Mouse (Mus musculus): ENCODE data around the gene Agr2. TPM values are rescaled to one million over a fixed set of nuclear protein-coding genes. Genes with fewer than 3 reads are reported as not detected.

The Agr2 gene
- polyA plus RNA-seq, 1 experiment from 2014 or later = not detected

GRCm38 (mm10) chr12:36029687-36030086 is 37.0 kb downstream of the Agr2 start:
- ATAC-seq (ENCODE audit: low FRiP score) = no peak
- WGBS = 86% methylated on average over 5 of the region's 6 CpGs
- Histone ChIP-seq H3K9ac (no peak overlapping the region), H3K4me1 (replicated peaks) (peaks cover 15% of the 10 kb centered on the region), H3K4me2 (no peak overlapping the region), H3K4me3 (no peak overlapping the region), H3K27me3 (no peaks in the 10 kb centered on the region), H3K36me3 (peaks cover 6% of the 10 kb centered on the region), H3K27ac (no peak overlapping the region), H3K9me3 (no peaks in the 10 kb centered on the region; the same call in 1 of the 2 replicates)

GRCm38 (mm10) chr12:36030660-36031363 is 38.1 kb downstream of the Agr2 start:
- Histone ChIP-seq H3K27ac (no peak overlapping the region), H3K4me3 (no peak overlapping the region), H3K4me2 (no peak overlapping the region), H3K9me3 (no peaks in the 10 kb centered on the region; the same call in 1 of the 2 replicates), H3K9ac (no peak overlapping the region), H3K36me3 (peaks cover 8% of the 10 kb centered on the region), H3K4me1 (replicated peaks) (peaks cover 12% of the 10 kb centered on the region; the same call in 1 of the 2 replicates), H3K27me3 (no peaks in the 10 kb centered on the region)
- WGBS = 92% methylated on average over 12 of the region's 12 CpGs
- ATAC-seq (ENCODE audit: low FRiP score) = no peak

GRCm38 (mm10) chr12:36032419-36032818 is 39.7 kb downstream of the Agr2 start:
- H3K4me2 ChIP-seq = no peak overlapping the region
- H3K36me3 ChIP-seq = peaks cover 15% of the 10 kb centered on the region
- H3K4me1 ChIP-seq (replicated peaks) = peaks cover 9% of the 10 kb centered on the region; the same call in 1 of the 2 replicates
- no peak for ATAC-seq (ENCODE audit: low FRiP score)
- peak overlapping the region; percentile 9; the same call in 1 of the 2 replicates for H3K27ac ChIP-seq
- 79% methylated on average over 4 of the region's 4 CpGs for WGBS
- no peaks in the 10 kb centered on the region for H3K27me3 ChIP-seq
- H3K9ac ChIP-seq = no peak overlapping the region
- H3K4me3 ChIP-seq = no peak overlapping the region
- H3K9me3 ChIP-seq = no peaks in the 10 kb centered on the region; the same call in none of the 2 replicates

GRCm38 (mm10) chr12:36035501-36035900 is 42.8 kb downstream of the Agr2 start:
- WGBS = 96% methylated on average over 6 of the region's 6 CpGs
- no peak for ATAC-seq (ENCODE audit: low FRiP score)
- no peak overlapping the region for H3K4me3 ChIP-seq

GRCm38 (mm10) chr12:36036121-36036520 is 43.4 kb downstream of the Agr2 start:
- Histone ChIP-seq H3K27ac (no peak overlapping the region), H3K4me2 (no peak overlapping the region), H3K9me3 (no peaks in the 10 kb centered on the region; the same call in none of the 2 replicates), H3K4me1 (replicated peaks) (peaks cover 20% of the 10 kb centered on the region), H3K36me3 (peaks cover 15% of the 10 kb centered on the region), H3K4me3 (no peak overlapping the region), H3K27me3 (no peaks in the 10 kb centered on the region), H3K9ac (no peak overlapping the region)
- no peak for ATAC-seq (ENCODE audit: low FRiP score)
- WGBS = 97% methylated on average over 7 of the region's 7 CpGs

More at GRCm38 (mm10) chr12:36035501-36035900, 42.8 kb downstream of the Agr2 start:
- Histone ChIP-seq H3K36me3 (peaks cover 15% of the 10 kb centered on the region), H3K27ac (no peak overlapping the region), H3K4me2 (no peak overlapping the region), H3K9me3 (no peaks in the 10 kb centered on the region; the same call in none of the 2 replicates), H3K27me3 (no peaks in the 10 kb centered on the region), H3K9ac (no peak overlapping the region), H3K4me1 (replicated peaks) (peaks cover 20% of the 10 kb centered on the region)

GRCm38 (mm10) chr12:36036776-36037175 is 44.1 kb downstream of the Agr2 start:
- H3K36me3 ChIP-seq = peaks cover 15% of the 10 kb centered on the region
- H3K4me1 ChIP-seq (replicated peaks) = peaks cover 22% of the 10 kb centered on the region
- no peak overlapping the region for H3K4me3 ChIP-seq
- no peak overlapping the region for H3K9ac ChIP-seq
- H3K9me3 ChIP-seq = no peaks in the 10 kb centered on the region; the same call in none of the 2 replicates
- no peak overlapping the region for H3K27ac ChIP-seq
- H3K27me3 ChIP-seq = no peaks in the 10 kb centered on the region
- H3K4me2 ChIP-seq = no peak overlapping the region
- ATAC-seq (ENCODE audit: low FRiP score) = no peak
- 89% methylated on average over 10 of the region's 10 CpGs for WGBS

GRCm38 (mm10) chr12:36039541-36040084 is 46.9 kb downstream of the Agr2 start:
- Histone ChIP-seq H3K27me3 (no peaks in the 10 kb centered on the region), H3K4me1 (replicated peaks) (peaks cover 22% of the 10 kb centered on the region), H3K9me3 (no peaks in the 10 kb centered on the region; the same call in none of the 2 replicates), H3K9ac (peak overlapping the region; percentile 63), H3K4me2 (peak overlapping the region; percentile 79), H3K36me3 (peaks cover 11% of the 10 kb centered on the region; the same call in 1 of the 2 replicates), H3K4me3 (peak overlapping the region; percentile 96), H3K27ac (no peak overlapping the region)
- WGBS = 78% methylated on average over 9 of the region's 9 CpGs
- no peak for ATAC-seq (ENCODE audit: low FRiP score)

- H3K27ac ChIP-seq = peak overlapping the region; percentile 44; the same call in 1 of the 2 replicates
- H3K36me3 ChIP-seq = peaks cover 8% of the 10 kb centered on the region; the same call in 1 of the 2 replicates
- no peak for ATAC-seq (ENCODE audit: low FRiP score)
- H3K4me2 ChIP-seq = peak overlapping the region; percentile 79
- peak overlapping the region; percentile 99 for H3K9ac ChIP-seq
- H3K4me1 ChIP-seq (replicated peaks) = peaks cover 22% of the 10 kb centered on the region
- peak overlapping the region; percentile 96 for H3K4me3 ChIP-seq
- no peaks in the 10 kb centered on the region; the same call in 1 of the 2 replicates for H3K9me3 ChIP-seq
- no peaks in the 10 kb centered on the region for H3K27me3 ChIP-seq
- 50% methylated on average over 10 of the region's 10 CpGs for WGBS
Observed at GRCm38 (mm10) chr12:36040571-36041280, 48.0 kb downstream of the Agr2 start.

- no peaks in the 10 kb centered on the region; the same call in 1 of the 2 replicates for H3K9me3 ChIP-seq
- H3K27me3 ChIP-seq = no peaks in the 10 kb centered on the region
- H3K36me3 ChIP-seq = peaks cover 5% of the 10 kb centered on the region; the same call in 1 of the 2 replicates
- H3K4me3 ChIP-seq = peak overlapping the region; percentile 96
- peaks cover 22% of the 10 kb centered on the region for H3K4me1 ChIP-seq (replicated peaks)
- WGBS = 38% methylated on average over 4 of the region's 4 CpGs
- H3K4me2 ChIP-seq = peak overlapping the region; percentile 79
- H3K27ac ChIP-seq = peak overlapping the region; percentile 97; the same call in 1 of the 2 replicates
- ATAC-seq (ENCODE audit: low FRiP score) = no peak
- peak overlapping the region; percentile 99 for H3K9ac ChIP-seq
Observed at GRCm38 (mm10) chr12:36041281-36041589, 48.5 kb downstream of the Agr2 start.

GRCm38 (mm10) chr12:36041703-36042347 is 49.1 kb downstream of the Agr2 start:
- peaks cover 22% of the 10 kb centered on the region for H3K4me1 ChIP-seq (replicated peaks)
- ATAC-seq (ENCODE audit: low FRiP score) = peak; percentile 90
- peak overlapping the region; percentile 79 for H3K4me2 ChIP-seq
- H3K27ac ChIP-seq = peak overlapping the region; percentile 97
- H3K4me3 ChIP-seq = peak overlapping the region; percentile 96
- H3K36me3 ChIP-seq = peaks cover under 1% of the 10 kb centered on the region; the same call in 1 of the 2 replicates
- under 1% methylated on average over 49 of the region's 50 CpGs for WGBS
- peak overlapping the region; percentile 99 for H3K9ac ChIP-seq
- H3K9me3 ChIP-seq = no peaks in the 10 kb centered on the region; the same call in 1 of the 2 replicates
- no peaks in the 10 kb centered on the region for H3K27me3 ChIP-seq

GRCm38 (mm10) chr12:36042348-36042778 is 49.7 kb downstream of the Agr2 start, which contains the start of gene Tspan13:
Gene Tspan13 (minus strand): TSS chr12:36042500.
- Histone ChIP-seq H3K4me3 (peak within 1 kb of the TSS; percentile 96), H3K4me2 (peak within 1 kb of the TSS; percentile 79), H3K9ac (peak within 1 kb of the TSS; percentile 99), H3K36me3 (no peaks in the 10 kb centered on the region), H3K4me1 (replicated peaks) (peaks cover 22% of the 10 kb centered on the region), H3K27me3 (no peaks in the 10 kb centered on the region), H3K9me3 (no peaks in the 10 kb centered on the region), H3K27ac (peak within 1 kb of the TSS; percentile 97)
- 0% methylated on average over 35 of the region's 35 CpGs for WGBS
- peak; percentile 98 for ATAC-seq (ENCODE audit: low FRiP score)
